Mouse (Mus musculus): ENCODE results near the gene Platr17. TPM values are rescaled to one million over a fixed set of nuclear protein-coding genes. Genes with fewer than 3 reads are reported as not detected.
A peak's percentile ranks its signal among the peaks of the same experiment; 100 is the strongest.

Platr17 gene
- polyA plus RNA-seq, 1 experiment, result not detected

DNA sequence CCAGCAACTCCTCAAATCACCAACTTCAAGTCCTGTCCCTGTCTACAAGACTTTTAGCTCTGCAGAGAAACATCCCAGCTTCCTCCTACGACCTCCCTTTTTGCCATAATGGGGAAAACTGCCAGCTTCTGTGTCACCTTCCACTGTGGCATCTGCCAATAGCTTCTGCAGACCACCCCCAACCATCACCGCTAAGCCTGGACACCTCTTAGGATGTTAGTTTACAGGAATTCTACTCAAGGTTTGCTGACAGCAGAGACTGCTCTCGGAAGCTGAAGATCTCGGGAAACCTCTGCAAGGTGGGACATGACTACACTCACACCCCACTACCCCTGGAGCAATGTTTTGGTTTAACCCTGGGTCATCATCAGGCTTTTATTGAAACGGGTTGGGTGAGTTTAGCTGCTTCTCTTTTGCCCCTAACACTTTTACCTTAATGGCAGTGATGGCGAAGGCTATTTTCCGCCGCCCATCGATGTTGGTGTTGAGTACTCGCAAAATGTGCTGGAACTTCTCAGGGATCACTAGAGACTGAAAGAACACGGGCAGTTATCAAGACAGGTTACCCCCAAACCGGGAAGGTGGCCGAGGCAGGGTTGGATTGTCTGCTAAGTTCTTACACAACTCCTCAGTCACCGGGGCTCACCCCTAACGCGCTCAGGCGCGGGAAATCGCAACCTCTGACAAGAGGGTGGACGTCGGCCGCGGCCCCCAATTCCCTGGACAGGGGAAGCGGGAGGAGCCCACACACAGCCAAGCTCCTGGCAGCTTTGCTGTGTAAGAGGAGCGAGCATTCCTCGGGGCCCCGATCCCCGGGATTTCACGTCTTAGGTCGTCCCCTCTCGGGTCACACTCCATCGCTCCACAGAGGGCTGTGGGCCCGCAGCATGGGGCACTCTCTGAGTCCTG lies 50.0 kb downstream of the Platr17 start:
- Histone ChIP-seq H3K4me1 (ENCODE audit: control insufficient read depth, insufficient read depth, low read length) (peaks cover 22% of the 10 kb centered on the region), H3K36me3 (ENCODE audit: control insufficient read depth, insufficient read depth, low read length) (no peaks in the 10 kb centered on the region; the same call in none of the 2 replicates), H3K27me3 (ENCODE audit: control insufficient read depth, insufficient read depth, low read length) (no peaks in the 10 kb centered on the region), H3K4me3 (ENCODE audit: control insufficient read depth, low read depth, low read length) (peak overlapping the region; percentile 99), H3K27ac (ENCODE audit: control insufficient read depth, insufficient read depth, low read depth, low read length) (peak overlapping the region; percentile 85)
- no peak for TF ChIP-seq CTCF (IDR thresholded peaks at IDR 0.05; ENCODE audit: control insufficient read depth, insufficient read depth, insufficient replicate concordance, low read depth, low read length)
- no peak for TF ChIP-seq POLR2A (IDR thresholded peaks at IDR 0.05; ENCODE audit: control insufficient read depth, low read depth, low read length)

DNA sequence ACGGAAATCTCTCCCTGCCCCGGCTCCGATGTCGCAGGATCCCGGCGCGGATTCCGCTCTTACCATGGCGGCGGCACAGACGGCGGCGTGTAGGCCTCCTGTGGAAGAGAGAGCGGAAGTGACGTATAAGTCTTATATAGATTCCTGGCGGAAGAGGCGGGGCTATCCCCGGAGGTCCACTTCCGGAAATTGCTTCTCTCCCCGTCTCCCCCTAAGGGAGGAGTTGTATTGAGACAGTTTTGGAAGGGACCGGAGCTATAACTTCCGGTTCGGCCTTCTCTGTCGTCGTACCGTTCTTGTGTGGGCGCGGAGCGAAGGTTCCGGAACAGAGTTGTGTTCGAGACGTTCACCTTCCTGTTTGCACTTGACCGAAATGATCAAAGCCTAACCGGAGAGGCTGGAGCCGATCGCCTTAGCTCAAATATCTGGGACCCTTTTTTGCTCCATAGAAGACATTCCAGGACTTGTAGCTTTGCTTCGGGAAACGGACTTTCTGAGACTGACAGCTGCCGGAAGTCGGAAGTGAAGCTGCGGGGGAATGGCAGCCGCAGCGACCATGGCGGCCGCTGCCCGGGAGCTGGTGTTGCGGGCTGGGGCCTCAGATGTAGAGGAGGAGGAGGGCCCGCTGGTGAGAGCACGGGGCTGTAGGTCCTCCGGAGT lies 50.8 kb downstream of the Platr17 start, which contains the start of the genes Vps52 and Rps18:
Vps52 (plus strand) TSS at position 258 of the 660 bp plus-strand sequence.
Rps18 (minus strand) TSS at position 447 of the 660 bp plus-strand sequence.
- Histone ChIP-seq H3K36me3 (ENCODE audit: control insufficient read depth, insufficient read depth, low read length) (no peaks in the 10 kb centered on the region; the same call in none of the 2 replicates), H3K27me3 (ENCODE audit: control insufficient read depth, insufficient read depth, low read length) (no peaks in the 10 kb centered on the region), H3K4me1 (ENCODE audit: control insufficient read depth, insufficient read depth, low read length) (peaks cover 17% of the 10 kb centered on the region), H3K27ac (ENCODE audit: control insufficient read depth, insufficient read depth, low read depth, low read length) (peak within 1 kb of the TSS; percentile 95), H3K4me3 (ENCODE audit: control insufficient read depth, low read depth, low read length) (peak within 1 kb of the TSS; percentile 99)
- TF ChIP-seq POLR2A (IDR thresholded peaks at IDR 0.05; ENCODE audit: control insufficient read depth, low read depth, low read length) (peak; percentile 97), CTCF (IDR thresholded peaks at IDR 0.05; ENCODE audit: control insufficient read depth, insufficient read depth, insufficient replicate concordance, low read depth, low read length) (no peak)

Other genes starting within 250 kb of the Platr17 start
- 75.6 and 92.2 TPM in 2 replicates for gene Hnrnpm, start 218.3 kb upstream of the Platr17 start, polyA plus RNA-seq (2012; rRNA removed)
- gene March2, start 186.5 kb upstream of the Platr17 start, polyA plus RNA-seq (2012; rRNA removed), result 92.4 and 96.3 TPM in 2 replicates
- gene Rab11b, start 144.6 kb upstream of the Platr17 start, polyA plus RNA-seq (2012; rRNA removed), result 184 and 196 TPM in 2 replicates
- 3.3 and 4.3 TPM in 2 replicates for gene Angptl4, start 123.3 kb upstream of the Platr17 start, polyA plus RNA-seq (2012; rRNA removed)
- 146 and 156 TPM in 2 replicates for gene Kank3, start 94.6 kb upstream of the Platr17 start, polyA plus RNA-seq (2012; rRNA removed)
- gene Rps28, start 80.6 kb upstream of the Platr17 start, polyA plus RNA-seq (2012; rRNA removed), result 716 and 819 TPM in 2 replicates
- gene Ndufa7, start 80.6 kb upstream of the Platr17 start, polyA plus RNA-seq (2012; rRNA removed), result 601 and 663 TPM in 2 replicates
- 264 and 291 TPM in 2 replicates for gene Cd320, start 62.0 kb upstream of the Platr17 start, polyA plus RNA-seq (2012; rRNA removed)
- gene Gm7029, start 31.3 kb upstream of the Platr17 start, polyA plus RNA-seq (2012; rRNA removed), result not detected in 2 replicates
- 7.7 and 8.6 TPM in 2 replicates for gene Kifc1, start 14.5 kb upstream of the Platr17 start, polyA plus RNA-seq (2012; rRNA removed)
- gene Daxx, start 4.3 kb downstream of the Platr17 start, polyA plus RNA-seq (2012; rRNA removed), result 157 and 183 TPM in 2 replicates
- 71.7 and 80.8 TPM in 2 replicates for gene Tapbp, start 10.8 kb downstream of the Platr17 start, polyA plus RNA-seq (2012; rRNA removed)
- gene Zbtb22, start 10.8 kb downstream of the Platr17 start, polyA plus RNA-seq (2012; rRNA removed), result 65.0 and 66.5 TPM in 2 replicates
- gene Rgl2, start 24.4 kb downstream of the Platr17 start, polyA plus RNA-seq (2012; rRNA removed), result 83.4 and 93.0 TPM in 2 replicates
- gene Pfdn6, start 35.2 kb downstream of the Platr17 start, polyA plus RNA-seq (2012; rRNA removed), result 54.8 and 58.7 TPM in 2 replicates
- 25.1 and 25.4 TPM in 2 replicates for gene Wdr46, start 35.5 kb downstream of the Platr17 start, polyA plus RNA-seq (2012; rRNA removed)
- 9.1 and 10.4 TPM in 2 replicates for gene B3galt4, start 46.4 kb downstream of the Platr17 start, polyA plus RNA-seq (2012; rRNA removed)
- gene Vps52, start 50.7 kb downstream of the Platr17 start, polyA plus RNA-seq (2012; rRNA removed), result 45.7 and 48.5 TPM in 2 replicates
- 212 and 239 TPM in 2 replicates for gene Rps18, start 50.9 kb downstream of the Platr17 start, polyA plus RNA-seq (2012; rRNA removed)
- gene H2-K1, start 95.2 kb downstream of the Platr17 start, polyA plus RNA-seq (2012; rRNA removed), result 276 and 298 TPM in 2 replicates
- gene Ring1, start 119.5 kb downstream of the Platr17 start, polyA plus RNA-seq (2012; rRNA removed), result 27.8 and 31.4 TPM in 2 replicates
- gene H2-Ke6, start 122.9 kb downstream of the Platr17 start, polyA plus RNA-seq (2012; rRNA removed), result 24.5 and 25.0 TPM in 2 replicates
- gene Slc39a7, start 126.5 kb downstream of the Platr17 start, polyA plus RNA-seq (2012; rRNA removed), result 33.4 and 36.3 TPM in 2 replicates
- 25.5 and 28.0 TPM in 2 replicates for gene Rxrb, start 126.7 kb downstream of the Platr17 start, polyA plus RNA-seq (2012; rRNA removed)
- gene Col11a2, start 134.3 kb downstream of the Platr17 start, polyA plus RNA-seq (2012; rRNA removed), result 2.4 and 2.8 TPM in 2 replicates
- gene H2-Oa, start 187.2 kb downstream of the Platr17 start, polyA plus RNA-seq (2012; rRNA removed), result 0.10 and 0.22 TPM in 2 replicates
- 33.8 and 40.7 TPM in 2 replicates for gene H2-DMa, start 214.4 kb downstream of the Platr17 start, polyA plus RNA-seq (2012; rRNA removed)
- 164 and 178 TPM in 2 replicates for gene Brd2, start 217.5 kb downstream of the Platr17 start, polyA plus RNA-seq (2012; rRNA removed)
- 0.27 and 0.41 TPM in 2 replicates for gene H2-DMb2, start 238.2 kb downstream of the Platr17 start, polyA plus RNA-seq (2012; rRNA removed)
- gene H2-DMb1, start 247.9 kb downstream of the Platr17 start, polyA plus RNA-seq (2012; rRNA removed), result 8.0 and 9.5 TPM in 2 replicates

Measured in testis, adult 2 months (tissue).